9 mouse cellular contexts compared by ENCODE assay signal in the genomic region with DNA sequence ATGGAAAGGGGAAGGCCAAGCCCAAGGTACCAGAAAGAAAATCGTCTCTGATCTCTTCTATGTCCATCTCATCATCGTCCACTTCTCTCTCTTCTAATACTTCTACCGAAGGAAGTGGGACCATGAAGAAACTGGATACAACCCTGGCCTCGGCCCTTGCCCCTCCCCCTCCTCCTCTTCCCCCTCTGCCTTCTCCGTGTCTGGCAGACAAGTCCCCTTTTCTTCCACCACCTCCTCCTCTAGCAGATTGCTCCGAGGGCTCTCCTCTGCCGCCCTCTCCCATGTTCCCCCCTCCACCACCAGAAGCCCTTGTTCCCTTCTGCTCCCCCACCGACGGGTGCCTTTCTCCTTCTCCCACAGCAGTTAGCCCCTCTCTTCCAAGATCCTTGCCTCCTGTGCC. TPM values are rescaled to one million over a fixed set of nuclear protein-coding genes. Genes with fewer than 3 reads are reported as not detected.
DNase-seq lines count a peak whose midpoint lies in the region; ATAC-seq lines count a peak whose summit lies in the region.
"Had no signal": no experiment of that assay in that cellular context is flagged by ENCODE, and none has a peak within 500 bp of the region (broad histone marks: within the 10 kb centered on the region; RNA-seq: fewer than 3 reads in every experiment).

No protein-coding gene starts in this region.

- peaks cover 19% of the 10 kb centered on the region for H3K4me1 ChIP-seq in heart, embryonic 16.5 days (ENCODE audit: control insufficient read depth, insufficient read depth, low read length)
- H3K4me1 ChIP-seq in hindbrain, embryonic 15.5 days (replicated peaks) = peaks cover 31% of the 10 kb centered on the region

- H3K4me2 ChIP-seq in heart, embryonic 16.5 days (ENCODE audit: low read depth, low read length) = no peak overlapping the region
- no peak overlapping the region for H3K4me2 ChIP-seq in hindbrain, embryonic 15.5 days
- H3K4me2 ChIP-seq: limb, embryonic 13.5 days had no signal

- peak overlapping the region; percentile 21; the same call in 1 of the 2 replicates for H3K9ac ChIP-seq in heart, embryonic 16.5 days (ENCODE audit: low read length)
- H3K9ac ChIP-seq in hindbrain, embryonic 15.5 days = no peak overlapping the region
- H3K9ac ChIP-seq: limb, embryonic 13.5 days had no signal

- peaks cover 18% of the 10 kb centered on the region for H3K36me3 ChIP-seq in heart, embryonic 16.5 days (ENCODE audit: control insufficient read depth, insufficient read depth)
- peaks cover 8% of the 10 kb centered on the region; the same call in 1 of the 2 replicates for H3K36me3 ChIP-seq in hindbrain, embryonic 15.5 days

- no peak overlapping the region for H3K4me3 ChIP-seq in heart, embryonic 16.5 days (ENCODE audit: low read length)
- H3K4me3 ChIP-seq in hindbrain, embryonic 15.5 days = no peak overlapping the region
- H3K4me3 ChIP-seq: limb, embryonic 13.5 days had no signal

- H3K27me3 ChIP-seq in heart, embryonic 16.5 days (ENCODE audit: control insufficient read depth, insufficient read depth, low read length) = no peaks in the 10 kb centered on the region
- no peaks in the 10 kb centered on the region for H3K27me3 ChIP-seq in hindbrain, embryonic 15.5 days
- H3K27me3 ChIP-seq: limb, embryonic 13.5 days had no signal

- H3K27ac ChIP-seq in heart, embryonic 16.5 days (ENCODE audit: low read length) = no peak overlapping the region
- H3K27ac ChIP-seq in hindbrain, embryonic 15.5 days (replicated peaks) = peak overlapping the region; percentile 61

- 51% methylated on average over 9 of the region's 9 CpGs for WGBS in heart, embryonic 16.5 days
- 42% methylated on average over 9 of the region's 9 CpGs for WGBS in hindbrain, embryonic 15.5 days

- ATAC-seq in heart, embryonic 16.5 days (replicated peaks; ENCODE audit: extremely low read depth, insufficient read depth, low FRiP score) = no peak
- ATAC-seq in hindbrain, embryonic 15.5 days (ENCODE audit: low FRiP score, low read depth) = peak; percentile 21; the same call in 1 of the 2 replicates
- no peak for ATAC-seq in monocyte, adult 5-6 weeks (replicated peaks; ENCODE audit: insufficient number of reproducible peaks, low FRiP score, low TSS enrichment, poor library complexity, severe bottlenecking)

- no peak for DNase-seq in heart, adult 11 months
- peak; percentile 23 for DNase-seq in thymus, postnatal 4 days
- DNase-seq in thymus, postnatal 14 days = no peak
- DNase-seq in adrenal gland, adult 18-20 months (ENCODE audit: low spot score in 2 of 2) = no peak
- DNase-seq: gastrocnemius, postnatal 36 days had no signal

- no peaks in the 10 kb centered on the region for H3K9me3 ChIP-seq in heart, embryonic 16.5 days (replicated peaks; ENCODE audit: control insufficient read depth, low read length)
- no peaks in the 10 kb centered on the region for H3K9me3 ChIP-seq in hindbrain, embryonic 15.5 days
- H3K9me3 ChIP-seq: limb, embryonic 13.5 days had no signal

RNA-seq across cellular contexts. Expression of a gene that starts 20.1 kb away (rescaled TPM):
- polyA plus RNA-seq in heart, embryonic 16.5 days (2015; fragmentation: Nextera tagmentation; extraction: Ambion mirVana) = 11.9 and 12.8 TPM in 2 replicates
- polyA plus RNA-seq in hindbrain, embryonic 15.5 days (2015; fragmentation: Nextera tagmentation; extraction: Ambion mirVana) = 11.8 and 13.7 TPM in 2 replicates
- total RNA-seq in monocyte, adult 5-6 weeks (2017) = 0.29 to 1.2 TPM in 2 of 3 replicates, not detected in the other
- 1 to 10 TPM; 4.7 to 6.6 TPM for total RNA-seq in adrenal gland, adult 18-20 months (2021)
